Mouse (Mus musculus): ENCODE measurements around the gene Tnfsf13. TPM values are rescaled to one million over a fixed set of nuclear protein-coding genes. Genes with fewer than 3 reads are reported as not detected.

The Tnfsf13 gene
- 0.54 and 0.78 TPM in 2 replicates for polyA plus RNA-seq (2012; rRNA removed)

GRCm38 (mm10) chr11:69685526-69686148 is at the start of gene Tnfsf13:
Gene Tnfsf13, minus strand, starts transcription at chr11:69685784.

GRCm38 (mm10) chr11:69695361-69696181 is 10.0 kb upstream of the Tnfsf13 start, which contains the start of the genes Tnfsf12 and Tnfsfm13:
Gene Tnfsf12, minus strand, starts transcription at chr11:69695849.
Gene Tnfsfm13, minus strand, starts transcription at chr11:69696098.

GRCm38 (mm10) chr11:69681314-69682208 is 4.0 kb downstream of the Tnfsf13 start, which contains the start of gene Senp3:
Gene Senp3, minus strand, starts transcription at chr11:69682084.

GRCm38 (mm10) chr11:69672211-69672706 is 13.3 kb downstream of the Tnfsf13 start, which contains the start of gene Eif4a1:
Gene Eif4a1, minus strand, starts transcription at chr11:69672423.

GRCm38 (mm10) chr11:69665961-69666664 is 19.5 kb downstream of the Tnfsf13 start, which contains the start of gene Cd68:
Gene Cd68, minus strand, starts transcription at chr11:69666153.

GRCm38 (mm10) chr11:69662213-69662966 is 23.2 kb downstream of the Tnfsf13 start, which contains the start of gene Mpdu1:
Gene Mpdu1, minus strand, starts transcription at chr11:69662642.

GRCm38 (mm10) chr11:69655264-69656064 is 30.1 kb downstream of the Tnfsf13 start, which contains the start of gene Sox15:
Gene Sox15, plus strand, starts transcription at chr11:69655314.

Other genes with a start within 250 kb of the Tnfsf13 start
- gene Dnah2, start 136.7 kb downstream of the Tnfsf13 start, polyA plus RNA-seq (2012; rRNA removed): 0.20 and 0.22 TPM in 2 replicates
- gene Efnb3, start 125.6 kb downstream of the Tnfsf13 start, polyA plus RNA-seq (2012; rRNA removed): 0.58 and 0.60 TPM in 2 replicates
- 6.5 and 6.7 TPM in 2 replicates for gene Wrap53, start 105.5 kb downstream of the Tnfsf13 start, polyA plus RNA-seq (2012; rRNA removed)
- 51.0 and 51.9 TPM in 2 replicates for gene Trp53, start 105.4 kb downstream of the Tnfsf13 start, polyA plus RNA-seq (2012; rRNA removed)
- gene Atp1b2, start 79.8 kb downstream of the Tnfsf13 start, polyA plus RNA-seq (2012; rRNA removed): 5.7 and 7.2 TPM in 2 replicates
- 2.6 and 2.9 TPM in 2 replicates for gene Shbg, start 67.9 kb downstream of the Tnfsf13 start, polyA plus RNA-seq (2012; rRNA removed)
- gene Sat2, start 63.8 kb downstream of the Tnfsf13 start, polyA plus RNA-seq (2012; rRNA removed): 7.3 and 7.7 TPM in 2 replicates
- gene Fxr2, start 52.8 kb downstream of the Tnfsf13 start, polyA plus RNA-seq (2012; rRNA removed): 17.5 and 22.6 TPM in 2 replicates
- gene Sox15, start 30.5 kb downstream of the Tnfsf13 start, polyA plus RNA-seq (2012; rRNA removed): 0.07 and 0.11 TPM in 2 replicates
- 45.9 and 49.8 TPM in 2 replicates for gene Mpdu1, start 23.1 kb downstream of the Tnfsf13 start, polyA plus RNA-seq (2012; rRNA removed)
- 14.8 and 16.0 TPM in 2 replicates for gene Cd68, start 19.6 kb downstream of the Tnfsf13 start, polyA plus RNA-seq (2012; rRNA removed)
- 330 and 348 TPM in 2 replicates for gene Eif4a1, start 13.4 kb downstream of the Tnfsf13 start, polyA plus RNA-seq (2012; rRNA removed)
- gene Senp3, start 3.7 kb downstream of the Tnfsf13 start, polyA plus RNA-seq (2012; rRNA removed): 37.6 and 40.5 TPM in 2 replicates
- gene Tnfsf12, start 10.1 kb upstream of the Tnfsf13 start, polyA plus RNA-seq (2012; rRNA removed): 4.4 and 4.8 TPM in 2 replicates
- 0.96 and 1.1 TPM in 2 replicates for gene Tnfsfm13, start 10.3 kb upstream of the Tnfsf13 start, polyA plus RNA-seq (2012; rRNA removed)
- 5.5 and 8.0 TPM in 2 replicates for gene Polr2a, start 72.9 kb upstream of the Tnfsf13 start, polyA plus RNA-seq (2012; rRNA removed)
- 0.02 TPM in 1 of 2 replicates, not detected in the other for gene Slc35g3, start 76.2 kb upstream of the Tnfsf13 start, polyA plus RNA-seq (2012; rRNA removed)
- gene Zbtb4, start 80.1 kb upstream of the Tnfsf13 start, polyA plus RNA-seq (2012; rRNA removed): 2.3 and 2.8 TPM in 2 replicates
- 1.3 and 1.6 TPM in 2 replicates for gene Chrnb1, start 110.2 kb upstream of the Tnfsf13 start, polyA plus RNA-seq (2012; rRNA removed)
- 0.43 and 0.58 TPM in 2 replicates for gene Fgf11, start 116.1 kb upstream of the Tnfsf13 start, polyA plus RNA-seq (2012; rRNA removed)
- gene Tmem102, start 119.8 kb upstream of the Tnfsf13 start, polyA plus RNA-seq (2012; rRNA removed): 1.2 and 1.6 TPM in 2 replicates
- gene Gm39566, start 129.5 kb upstream of the Tnfsf13 start, polyA plus RNA-seq (2012; rRNA removed): not detected in 2 replicates
- gene Spem2, start 132.7 kb upstream of the Tnfsf13 start, polyA plus RNA-seq (2012; rRNA removed): not detected in 2 replicates
- not detected in 2 replicates for gene Spem1, start 136.4 kb upstream of the Tnfsf13 start, polyA plus RNA-seq (2012; rRNA removed)
- gene Nlgn2, start 152.0 kb upstream of the Tnfsf13 start, polyA plus RNA-seq (2012; rRNA removed): 2.2 and 3.1 TPM in 2 replicates
- gene Tmem256, start 152.7 kb upstream of the Tnfsf13 start, polyA plus RNA-seq (2012; rRNA removed): 227 and 300 TPM in 2 replicates
- gene Plscr3, start 160.6 kb upstream of the Tnfsf13 start, polyA plus RNA-seq (2012; rRNA removed): 19.8 and 22.6 TPM in 2 replicates
- 0.49 and 0.73 TPM in 2 replicates for gene Tnk1, start 172.9 kb upstream of the Tnfsf13 start, polyA plus RNA-seq (2012; rRNA removed)
- gene Tmem95, start 192.2 kb upstream of the Tnfsf13 start, polyA plus RNA-seq (2012; rRNA removed): not detected in 2 replicates
- 1.2 TPM in 2 replicates for gene Kctd11, start 195.6 kb upstream of the Tnfsf13 start, polyA plus RNA-seq (2012; rRNA removed)
- 7.9 and 10.7 TPM in 2 replicates for gene Acap1, start 209.8 kb upstream of the Tnfsf13 start, polyA plus RNA-seq (2012; rRNA removed)
- gene 2810408A11Rik, start 215.2 kb upstream of the Tnfsf13 start, polyA plus RNA-seq (2012; rRNA removed): 0.36 and 0.38 TPM in 2 replicates
- 11.4 and 13.4 TPM in 2 replicates for gene Neurl4, start 215.3 kb upstream of the Tnfsf13 start, polyA plus RNA-seq (2012; rRNA removed)
- 43.2 and 45.2 TPM in 2 replicates for gene Gps2, start 228.1 kb upstream of the Tnfsf13 start, polyA plus RNA-seq (2012; rRNA removed)
- 578 and 620 TPM in 2 replicates for gene Eif5a, start 236.2 kb upstream of the Tnfsf13 start, polyA plus RNA-seq (2012; rRNA removed)

All from liver, embryonic 18 days (tissue).